ENCODE assay signal across 12 mouse cellular contexts in genomic region chr3:67449660-67450059, GRCm38 (mm10). TPM values are rescaled to one million over a fixed set of nuclear protein-coding genes. Genes with fewer than 3 reads are reported as not detected.
DNase-seq lines count a peak whose midpoint lies in the region; ATAC-seq and TF ChIP-seq lines count a peak whose summit lies in the region.
"Had no signal": no experiment of that assay in that cellular context is flagged by ENCODE, and none has a peak within 500 bp of the region (broad histone marks: within the 10 kb centered on the region; RNA-seq: fewer than 3 reads in every experiment).

No protein-coding gene starts in this region.

- no peaks in the 10 kb centered on the region for H3K9me3 ChIP-seq in kidney, embryonic 14.5 days (ENCODE audit: control insufficient read depth, low read length)
- H3K9me3 ChIP-seq in E14TG2a.4 (ENCODE audit: low read length) (no peaks in the 10 kb centered on the region), ES-E14 (ENCODE audit: control insufficient read depth, insufficient read depth, low read depth, low read length) (no peaks in the 10 kb centered on the region)
- H3K9me3 ChIP-seq: forebrain, embryonic 13.5 days had no signal

- ATAC-seq in kidney, embryonic 14.5 days (ENCODE audit: low FRiP score, low TSS enrichment) = no peak
- ATAC-seq: forebrain, embryonic 13.5 days had no signal

- H3K4me1 ChIP-seq in kidney, adult 2 months (ENCODE audit: control insufficient read depth, insufficient read depth, low read length) = no peaks in the 10 kb centered on the region
- H3K4me1 ChIP-seq in kidney, embryonic 14.5 days (ENCODE audit: control insufficient read depth, insufficient read depth, low read length) = no peaks in the 10 kb centered on the region
- peaks cover 28% of the 10 kb centered on the region for H3K4me1 ChIP-seq in E14TG2a.4 (replicated peaks; ENCODE audit: low read depth, low read length)
- peaks cover 0 to 3% of the 10 kb centered on the region in 2 experiments; a peak in 1 of 4 replicates for H3K4me1 ChIP-seq in ES-E14 (ENCODE audit: control insufficient read depth in 2 of 2, insufficient read depth in 2 of 2, low read length in 2 of 2, poor library complexity in 1 of 2)
- peaks cover 3% of the 10 kb centered on the region for H3K4me1 ChIP-seq in lung, adult 2 months (ENCODE audit: control insufficient read depth, insufficient read depth, low read length)
- H3K4me1 ChIP-seq: forebrain, embryonic 13.5 days had no signal

- 89% methylated on average over 21 of the region's 21 CpGs for WGBS in kidney, adult 2 months
- WGBS in kidney, embryonic 14.5 days = 94% methylated on average over 21 of the region's 21 CpGs
- WGBS in lung, adult 2 months = 65% methylated on average over 21 of the region's 21 CpGs

- TF ChIP-seq POLR2A in kidney, adult 2 months (IDR thresholded peaks at IDR 0.05; ENCODE audit: low read depth, low read length) = no peak
- peak; percentile 66; the same call in 1 of the 2 replicates for TF ChIP-seq POLR2A in lung, adult 2 months (IDR thresholded peaks at IDR 0.05; ENCODE audit: borderline replicate concordance, extremely low read depth, low read depth, low read length)

- H3K4me3 ChIP-seq in kidney, adult 2 months (ENCODE audit: insufficient read depth, low read depth, low read length) = no peak overlapping the region
- no peak overlapping the region for H3K4me3 ChIP-seq in kidney, embryonic 14.5 days (ENCODE audit: low read length)
- peak overlapping the region; percentile 60 for H3K4me3 ChIP-seq in E14TG2a.4 (replicated peaks; ENCODE audit: low read length)
- peak overlapping the region; percentile 3 to 51; a peak in 2 of 4 replicates for H3K4me3 ChIP-seq in ES-E14 (ENCODE audit: insufficient read depth in 1 of 2, low read depth in 1 of 2, low read length in 2 of 2, poor library complexity in 1 of 2, severe bottlenecking in 1 of 2)
- peak overlapping the region; percentile 43 for H3K4me3 ChIP-seq in lung, adult 2 months (replicated peaks; ENCODE audit: extremely low read depth, low read depth, low read length)
- H3K4me3 ChIP-seq: forebrain, embryonic 13.5 days had no signal

- peaks cover 2% of the 10 kb centered on the region for H3K36me3 ChIP-seq in kidney, adult 2 months (ENCODE audit: control insufficient read depth, insufficient read depth, low read length)
- peaks cover 69% of the 10 kb centered on the region for H3K36me3 ChIP-seq in kidney, embryonic 14.5 days (ENCODE audit: control insufficient read depth, insufficient read depth, low read length)
- H3K36me3 ChIP-seq in E14TG2a.4 (ENCODE audit: insufficient read depth, low read length) = peaks cover 74% of the 10 kb centered on the region
- peaks cover 33% of the 10 kb centered on the region for H3K36me3 ChIP-seq in ES-E14 (ENCODE audit: control insufficient read depth, insufficient read depth, low read length, poor library complexity, severe bottlenecking)

- H3K4me2 ChIP-seq in kidney, embryonic 14.5 days (replicated peaks; ENCODE audit: low read depth, low read length) = no peak overlapping the region
- H3K4me2 ChIP-seq: forebrain, embryonic 13.5 days had no signal

- H3K9ac ChIP-seq in kidney, embryonic 14.5 days (ENCODE audit: low read depth, low read length) = no peak overlapping the region
- peak overlapping the region; percentile 61 for H3K9ac ChIP-seq in ES-E14 (ENCODE audit: insufficient read depth, low read depth, low read length, poor library complexity, severe bottlenecking)
- H3K9ac ChIP-seq: forebrain, embryonic 13.5 days had no signal

- H3K27me3 ChIP-seq in kidney, adult 2 months (replicated peaks; ENCODE audit: control insufficient read depth, insufficient read depth, low read length) = no peaks in the 10 kb centered on the region
- H3K27me3 ChIP-seq in kidney, embryonic 14.5 days (ENCODE audit: control insufficient read depth, insufficient read depth, low read length) = no peaks in the 10 kb centered on the region
- H3K27me3 ChIP-seq in E14TG2a.4 (ENCODE audit: insufficient read depth, low read length) = no peaks in the 10 kb centered on the region
- H3K27me3 ChIP-seq: forebrain, embryonic 13.5 days had no signal

- no peak for TF ChIP-seq CTCF in kidney, adult 2 months (conservative IDR thresholded peaks at IDR 0.05; ENCODE audit: insufficient read depth, insufficient read length, low read depth, low read length)
- no peak for TF ChIP-seq CTCF in E14TG2a.4 (conservative IDR thresholded peaks at IDR 0.05; ENCODE audit: low read length)
- TF ChIP-seq CTCF in lung, adult 2 months (IDR thresholded peaks at IDR 0.05; ENCODE audit: insufficient read depth, low read length) = no peak

- no peak overlapping the region for H3K27ac ChIP-seq in kidney, adult 2 months (ENCODE audit: insufficient read depth, low read depth, low read length)
- H3K27ac ChIP-seq in kidney, embryonic 14.5 days (ENCODE audit: low read depth, low read length) = no peak overlapping the region
- H3K27ac ChIP-seq in ES-E14 (ENCODE audit: insufficient read depth, low read depth, low read length, poor library complexity, severe bottlenecking) = no peak overlapping the region
- H3K27ac ChIP-seq: forebrain, embryonic 13.5 days had no signal

- in situ Hi-C loops in ES-E14 (cut with MboI; ENCODE audit: low sequenced_read_pairs in 2 of 2, unreplicated experiment in 2 of 2) = no loop called here

- DNase-seq in kidney, adult 2 months = peak; percentile 38
- no peak for DNase-seq in ES-E14 (ENCODE audit: low read depth, low spot score)
- no peak for DNase-seq in lung, adult 2 months
- DNase-seq in thymus, postnatal 36 days = no peak
- DNase-seq in urinary bladder, postnatal 36 days (ENCODE audit: low spot score in 2 of 2) = no peak
- DNase-seq: adrenal gland, postnatal 10 days; heart, postnatal 14 days; liver; thymus, postnatal 4 days had no signal

TF ChIP-seq in ES-E14, 5 proteins besides CTCF, POLR2A, EP300 and RAD21:
- TF ChIP-seq CHD2 (IDR thresholded peaks at IDR 0.05; ENCODE audit: low read depth, low read length) (no peak), MAFK (IDR thresholded peaks at IDR 0.05; ENCODE audit: insufficient read depth, low read depth, low read length) (no peak), ZNF384 (IDR thresholded peaks at IDR 0.05; ENCODE audit: low read depth, low read length) (no peak), ZC3H11A (IDR thresholded peaks at IDR 0.05; ENCODE audit: borderline replicate concordance, low read depth, low read length) (no peak), HCFC1 (IDR thresholded peaks at IDR 0.05; ENCODE audit: borderline replicate concordance, insufficient read depth, low read length) (no peak)

RNA-seq across cellular contexts. Expression of gene Lxn, which starts 14.1 kb away (rescaled TPM):
- 25.7 and 34.1 TPM in 2 replicates for polyA plus RNA-seq in kidney, adult 2 months (2012; rRNA removed)
- 68.8 and 68.9 TPM in 2 replicates for polyA plus RNA-seq in kidney, embryonic 14.5 days (2014; fragmentation: Nextera tagmentation; extraction: Ambion mirVana)
- 3.7 and 6.3 TPM in 2 replicates for total RNA-seq in ES-E14 (2012; rRNA removed)
- 82.6 and 99.1 TPM in 2 replicates for polyA plus RNA-seq in lung, adult 2 months (2012; rRNA removed)

RNA-seq across cellular contexts. Expression of gene Gfm1, which starts 19.8 kb away (rescaled TPM):
- 37.7 and 55.0 TPM in 2 replicates for polyA plus RNA-seq in kidney, adult 2 months (2012; rRNA removed)
- polyA plus RNA-seq in kidney, embryonic 14.5 days (2014; fragmentation: Nextera tagmentation; extraction: Ambion mirVana) = 31.9 and 63.3 TPM in 2 replicates
- total RNA-seq in ES-E14 (2012; rRNA removed) = 88.2 and 89.2 TPM in 2 replicates
- 9.5 and 13.6 TPM in 2 replicates for polyA plus RNA-seq in lung, adult 2 months (2012; rRNA removed)

Comparison
In these comparisons a context has a peak if more than half of its experiments do, and no peak if none do; other contexts are left out.
1. H3K4me3 ChIP-seq: peak in E14TG2a.4 (single experiment), ES-E14 (2 of 2) and lung, adult 2 months (single experiment); none in kidney, adult 2 months (single experiment) and kidney, embryonic 14.5 days (single experiment).